Mouse (Mus musculus) heart, embryonic 13.5 days (tissue): ENCODE data around the gene Gm49336. TPM values are rescaled to one million over a fixed set of nuclear protein-coding genes. Genes with fewer than 3 reads are reported as not detected.

Experiments
- ATAC-seq: fragments of 200-750 bp; cut with Nextera tagmentation; 2 replicates; pipeline ENCODE4 v1.8.0; 2017; ENCODE audit warnings: moderate TSS enrichment; ENCODE audit not compliant: insufficient number of reproducible peaks, low FRiP score, low TSS enrichment; ENCODE audit errors: extremely low read depth
- H3K27ac ChIP-seq: fragments of 300-500 bp; sonication (generic); replicated peaks from 2 replicates; pipeline ENCODE4 v1.5.1; 2015; ENCODE audit warnings: moderate library complexity, mild to moderate bottlenecking, inconsistent platforms
- H3K27me3 ChIP-seq: fragments of 300-500 bp; sonication (generic); replicated peaks from 2 replicates; pipeline ENCODE4 v1.6.1; 2015; ENCODE audit warnings: mild to moderate bottlenecking, inconsistent platforms
- H3K36me3 ChIP-seq: fragments of 300-500 bp; sonication (generic); 2 replicates; pipeline ENCODE4 v1.6.1; 2015; ENCODE audit warnings: mild to moderate bottlenecking, inconsistent platforms
- H3K4me1 ChIP-seq: fragments of 300-500 bp; sonication (generic); 2 replicates; pipeline ENCODE4 v1.6.1; 2015; ENCODE audit warnings: inconsistent platforms
- H3K4me2 ChIP-seq: fragments of 300-500 bp; sonication (generic); 2 replicates; pipeline ENCODE4 v1.6.1; 2015; ENCODE audit warnings: inconsistent platforms, mild to moderate bottlenecking, moderate library complexity
- H3K4me3 ChIP-seq: fragments of 300-500 bp; sonication (generic); 2 replicates; pipeline ENCODE4 v1.5.1; 2015; ENCODE audit warnings: moderate library complexity, mild to moderate bottlenecking, inconsistent platforms
- H3K9ac ChIP-seq: fragments of 300-500 bp; sonication (generic); 2 replicates; pipeline ENCODE4 v1.6.1; 2015; ENCODE audit warnings: inconsistent platforms, mild to moderate bottlenecking, moderate library complexity
- H3K9me3 ChIP-seq: fragments of 300-500 bp; sonication (generic); 2 replicates; pipeline ENCODE4 v1.6.1; 2016; ENCODE audit warnings: inconsistent platforms
- WGBS: fragments of 180-500 bp; shearing (Covaris S2); methylation state at CpG from one replicate; pipeline ENCODE4 v1.1.7; 2015; ENCODE audit warnings: mixed read lengths; 5-methylcytosine and 5-hydroxymethylcytosine counted together
- polyA plus RNA-seq: library from polyadenylated mRNA; unstranded; fragments of >200 nt; fragmentation: Nextera tagmentation; extraction: Ambion mirVana; gene quantifications from 2 replicates; pipeline ENCODE4 v1.2.1, GENCODE M21; 2015

Gene Gm49336
- polyA plus RNA-seq, 1 experiment from 2014 or later, result 30.6 TPM

DNA sequence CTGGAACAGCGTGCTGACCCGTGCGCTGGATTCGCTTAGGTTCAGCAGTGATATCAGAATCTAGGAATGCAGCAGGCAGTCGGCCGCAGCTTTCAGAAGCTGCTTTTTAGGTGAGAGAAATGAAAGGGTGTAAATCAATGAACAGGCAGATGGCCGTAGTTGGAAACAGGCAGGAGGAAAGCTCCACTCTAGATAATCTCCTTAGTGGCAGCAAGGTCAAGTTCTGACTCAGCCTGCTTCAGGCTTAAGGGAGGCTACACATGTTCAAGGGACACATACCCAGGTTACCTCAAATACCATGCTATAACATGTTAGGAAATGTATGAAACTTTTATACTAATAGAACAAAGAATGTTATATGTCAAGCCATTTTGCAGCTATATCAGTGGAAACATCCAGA lies 11.0 kb upstream of the Gm49336 start:
- no peak for ATAC-seq
- H3K9me3 ChIP-seq, result no peaks in the 10 kb centered on the region
- H3K4me3 ChIP-seq, result no peak overlapping the region
- H3K4me1 ChIP-seq, result peaks cover 19% of the 10 kb centered on the region
- H3K36me3 ChIP-seq, result no peaks in the 10 kb centered on the region
- H3K27ac ChIP-seq, result no peak overlapping the region
- H3K27me3 ChIP-seq, result no peaks in the 10 kb centered on the region
- WGBS, result 30% methylated on average over 7 of the region's 7 CpGs
- H3K4me2 ChIP-seq, result no peak overlapping the region
- peak overlapping the region; percentile 8; the same call in 1 of the 2 replicates for H3K9ac ChIP-seq

DNA sequence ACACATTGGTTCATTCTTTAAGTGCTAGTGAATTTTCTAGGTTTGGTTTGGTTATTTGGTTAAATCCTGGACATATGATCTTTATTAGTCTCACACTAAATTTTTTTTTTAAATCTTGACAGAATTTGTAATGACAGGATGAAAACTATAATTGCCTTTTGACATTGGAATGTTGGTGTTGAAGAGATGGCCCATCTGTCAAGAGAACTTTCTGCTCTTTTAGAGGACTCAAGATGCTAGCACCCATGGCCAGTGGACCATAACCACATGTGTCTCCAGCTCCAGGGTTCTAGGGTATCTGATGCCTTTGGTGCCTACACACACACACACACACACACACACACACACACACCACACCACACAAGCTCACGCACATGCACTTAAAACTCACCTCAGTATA lies 6.5 kb upstream of the Gm49336 start:
- ATAC-seq, result no peak
- WGBS, result 87% methylated on average over 1 of the region's 1 CpGs

DNA sequence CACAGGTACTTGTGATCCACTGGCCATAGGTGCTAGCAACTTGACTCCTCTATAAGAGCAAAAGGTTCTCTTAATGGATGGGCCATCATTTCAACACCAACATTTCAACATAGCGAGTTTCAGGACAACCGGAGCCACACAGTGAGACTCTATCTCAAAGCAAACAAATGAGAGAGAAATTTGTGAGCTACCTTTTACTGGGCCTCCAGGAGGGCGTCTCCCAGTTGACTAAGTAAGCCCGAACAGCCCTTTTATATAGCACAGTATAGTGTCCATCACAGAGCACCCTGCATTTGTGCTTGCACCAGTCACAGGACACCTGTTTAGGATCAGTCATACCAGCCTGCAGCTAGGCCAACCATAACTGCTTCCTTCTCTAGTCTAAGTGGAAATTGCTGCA lies 5.8 kb upstream of the Gm49336 start:
- H3K4me3 ChIP-seq, result no peak overlapping the region
- H3K4me2 ChIP-seq, result no peak overlapping the region
- 64% methylated on average over 4 of the region's 4 CpGs for WGBS
- no peaks in the 10 kb centered on the region for H3K36me3 ChIP-seq
- no peak overlapping the region for H3K27ac ChIP-seq
- no peak for ATAC-seq
- no peaks in the 10 kb centered on the region for H3K27me3 ChIP-seq
- no peak overlapping the region for H3K9ac ChIP-seq
- no peaks in the 10 kb centered on the region for H3K9me3 ChIP-seq
- H3K4me1 ChIP-seq, result peaks cover 11% of the 10 kb centered on the region

More for the DNA sequence above, 6.5 kb upstream of the Gm49336 start:
- Histone ChIP-seq H3K27ac (no peak overlapping the region), H3K4me3 (no peak overlapping the region), H3K36me3 (no peaks in the 10 kb centered on the region), H3K9ac (no peak overlapping the region), H3K4me1 (peaks cover 10% of the 10 kb centered on the region), H3K9me3 (no peaks in the 10 kb centered on the region), H3K27me3 (no peaks in the 10 kb centered on the region), H3K4me2 (no peak overlapping the region)

DNA sequence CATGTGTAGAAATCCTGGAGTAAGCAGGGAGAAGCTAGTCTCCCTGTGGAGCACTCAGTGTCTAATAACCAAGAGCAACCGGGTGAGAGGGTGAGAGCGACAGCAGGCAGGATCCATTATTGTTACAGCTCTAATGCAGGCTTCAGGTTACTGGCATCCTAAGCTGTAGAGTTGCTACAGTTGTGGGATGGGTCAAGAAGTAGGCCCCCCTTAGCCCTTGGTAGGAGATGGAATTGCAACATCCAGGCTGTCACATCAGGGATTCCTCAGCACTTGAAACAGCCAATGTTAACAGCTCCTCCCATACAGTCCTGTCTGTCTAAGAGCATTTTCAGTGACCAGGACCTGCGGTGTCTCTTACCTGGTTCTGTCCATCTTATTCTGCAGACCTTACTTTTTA lies 5.0 kb upstream of the Gm49336 start:
- 29% methylated on average over 3 of the region's 3 CpGs for WGBS
- Histone ChIP-seq H3K36me3 (no peaks in the 10 kb centered on the region), H3K27ac (no peak overlapping the region), H3K4me3 (no peak overlapping the region), H3K9me3 (no peaks in the 10 kb centered on the region), H3K4me1 (peaks cover 11% of the 10 kb centered on the region), H3K4me2 (no peak overlapping the region), H3K9ac (no peak overlapping the region; the same call in 1 of the 2 replicates), H3K27me3 (no peaks in the 10 kb centered on the region)
- ATAC-seq, result no peak

DNA sequence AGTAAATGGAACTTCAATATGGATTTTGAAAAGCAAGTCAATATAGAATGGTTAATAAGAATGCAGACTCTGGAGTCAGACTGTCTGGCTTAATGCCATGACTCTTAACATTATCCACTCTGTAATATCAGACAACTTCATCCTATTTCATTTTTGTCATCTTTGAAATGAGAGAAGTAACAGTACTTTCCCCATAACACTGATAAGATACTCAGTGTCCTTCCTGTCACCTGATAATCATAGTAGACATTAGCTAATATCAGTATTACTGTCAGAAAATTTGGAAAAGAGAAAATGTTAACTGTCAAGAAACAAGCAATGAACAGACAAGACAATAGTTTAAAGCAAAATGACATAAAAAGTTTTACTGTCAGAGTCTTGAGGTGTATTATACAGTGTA lies 3.5 kb upstream of the Gm49336 start:
- H3K27me3 ChIP-seq, result no peaks in the 10 kb centered on the region
- no peak overlapping the region for H3K9ac ChIP-seq
- no peaks in the 10 kb centered on the region for H3K36me3 ChIP-seq
- H3K4me1 ChIP-seq, result peaks cover 19% of the 10 kb centered on the region
- no peak overlapping the region for H3K4me3 ChIP-seq
- no peak overlapping the region for H3K27ac ChIP-seq
- H3K4me2 ChIP-seq, result no peak overlapping the region
- no peaks in the 10 kb centered on the region for H3K9me3 ChIP-seq
- ATAC-seq, result no peak

DNA sequence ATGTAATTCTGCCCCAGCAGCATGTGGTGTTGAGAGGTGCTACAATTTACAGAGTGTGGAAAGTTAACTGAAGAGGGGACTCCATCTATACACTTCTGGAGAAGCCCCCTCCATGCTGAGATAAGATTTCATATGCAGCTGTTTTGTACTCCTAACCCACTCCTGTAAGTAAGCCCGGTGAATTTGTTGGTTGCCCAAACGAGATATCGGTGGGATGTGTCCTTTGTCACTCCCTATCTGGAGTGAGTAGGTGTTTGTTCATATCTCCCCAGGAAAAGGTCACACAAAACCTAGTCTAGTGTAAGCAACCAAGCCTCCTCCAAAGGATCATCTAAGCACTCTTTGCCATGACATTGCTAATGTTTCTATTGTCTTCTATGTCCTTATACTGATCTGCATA lies 2.2 kb upstream of the Gm49336 start:
- H3K9ac ChIP-seq, result no peak overlapping the region
- H3K4me1 ChIP-seq, result peaks cover 28% of the 10 kb centered on the region
- H3K27me3 ChIP-seq, result no peaks in the 10 kb centered on the region
- 73% methylated on average over 3 of the region's 3 CpGs for WGBS
- no peaks in the 10 kb centered on the region for H3K36me3 ChIP-seq
- no peak overlapping the region for H3K27ac ChIP-seq
- no peak overlapping the region for H3K4me3 ChIP-seq
- H3K4me2 ChIP-seq, result no peak overlapping the region
- H3K9me3 ChIP-seq, result no peaks in the 10 kb centered on the region
- ATAC-seq, result no peak

DNA sequence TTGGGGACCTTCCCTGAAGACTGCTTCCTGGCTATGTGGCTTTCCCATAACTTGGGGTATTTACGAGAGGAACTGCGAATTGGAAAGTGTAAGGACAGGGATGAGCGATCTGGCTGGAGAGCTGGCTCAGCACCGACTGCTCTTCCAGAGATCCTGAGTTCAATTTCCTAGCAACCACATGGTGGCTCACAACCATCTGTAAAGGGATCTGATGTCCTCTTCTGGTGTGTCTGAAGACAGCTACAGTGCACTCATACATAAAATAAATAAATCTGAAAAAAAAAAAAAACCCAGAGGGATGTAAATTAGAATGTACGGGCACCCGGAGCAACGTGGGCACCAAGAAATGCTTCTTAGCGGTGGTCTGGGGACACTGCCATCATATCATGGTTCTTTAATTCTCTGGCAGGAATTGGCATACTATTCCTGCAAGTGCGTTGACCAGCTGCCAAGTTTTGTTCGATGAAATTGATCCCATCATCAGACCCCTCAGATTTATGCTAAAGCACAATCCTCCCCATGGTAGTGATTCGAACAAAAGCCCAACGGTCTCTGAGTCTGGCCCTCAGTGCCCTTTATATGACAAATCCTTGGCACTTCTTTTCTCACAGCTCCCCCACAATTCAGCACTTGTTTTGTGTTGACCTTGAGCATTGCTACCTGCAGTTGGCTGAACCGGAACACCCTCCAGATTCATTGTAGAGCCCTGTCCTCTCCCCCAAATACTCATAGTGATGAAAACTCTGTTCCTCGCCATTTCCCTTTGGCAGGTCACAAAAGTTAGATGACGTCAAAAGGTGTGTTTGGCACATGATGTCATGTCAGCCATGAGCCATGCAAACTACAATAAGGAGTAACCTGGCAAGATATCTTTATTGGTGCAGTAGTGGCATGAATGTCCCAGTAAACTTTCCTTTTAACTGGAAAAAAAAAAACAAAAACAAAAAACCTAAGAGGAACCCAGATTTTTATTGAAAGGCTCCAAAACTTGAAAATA lies 995 bp upstream of the Gm49336 start:
- WGBS, result 22% methylated on average over 15 of the region's 15 CpGs
- no peaks in the 10 kb centered on the region for H3K9me3 ChIP-seq
- H3K4me3 ChIP-seq, result peak overlapping the region; percentile 74
- no peaks in the 10 kb centered on the region for H3K27me3 ChIP-seq
- peaks cover 28% of the 10 kb centered on the region for H3K4me1 ChIP-seq
- H3K9ac ChIP-seq, result peak overlapping the region; percentile 93
- H3K36me3 ChIP-seq, result 0 out of 2 replicates have a peak, but pooled peaks cover 5% of the 10 kb centered on the region
- H3K4me2 ChIP-seq, result peak overlapping the region; percentile 93
- no peak for ATAC-seq
- peak overlapping the region; percentile 90 for H3K27ac ChIP-seq

DNA sequence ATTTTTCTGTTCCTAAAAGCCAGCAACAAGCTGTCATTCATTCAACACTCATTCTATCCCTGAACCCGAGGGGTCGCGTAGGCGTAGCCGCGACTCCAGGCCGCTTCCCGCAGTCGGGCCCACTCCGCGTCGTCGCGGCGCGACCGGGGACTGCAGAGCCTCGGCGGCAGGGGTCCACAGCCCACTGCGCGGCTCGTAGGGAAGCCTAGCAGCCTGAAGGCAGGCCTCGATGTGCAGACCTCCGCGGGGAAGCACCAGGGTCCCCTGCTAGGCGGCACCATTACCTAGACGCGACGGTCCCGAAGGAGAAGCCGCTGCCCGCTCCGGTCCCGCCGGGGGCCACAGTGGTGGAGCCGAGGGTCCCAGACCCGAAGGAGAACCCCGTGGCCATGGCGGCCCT lies 428 bp downstream of the Gm49336 start:
- peak; percentile 48; the same call in 1 of the 2 replicates for ATAC-seq
- peaks cover 26% of the 10 kb centered on the region for H3K4me1 ChIP-seq
- peaks cover 5% of the 10 kb centered on the region; the same call in 1 of the 2 replicates for H3K36me3 ChIP-seq
- peak overlapping the region; percentile 93 for H3K4me2 ChIP-seq
- H3K27ac ChIP-seq, result peak overlapping the region; percentile 90
- under 1% methylated on average over 39 of the region's 39 CpGs for WGBS
- H3K4me3 ChIP-seq, result peak overlapping the region; percentile 74
- H3K27me3 ChIP-seq, result no peaks in the 10 kb centered on the region
- H3K9ac ChIP-seq, result peak overlapping the region; percentile 96
- H3K9me3 ChIP-seq, result no peaks in the 10 kb centered on the region

DNA sequence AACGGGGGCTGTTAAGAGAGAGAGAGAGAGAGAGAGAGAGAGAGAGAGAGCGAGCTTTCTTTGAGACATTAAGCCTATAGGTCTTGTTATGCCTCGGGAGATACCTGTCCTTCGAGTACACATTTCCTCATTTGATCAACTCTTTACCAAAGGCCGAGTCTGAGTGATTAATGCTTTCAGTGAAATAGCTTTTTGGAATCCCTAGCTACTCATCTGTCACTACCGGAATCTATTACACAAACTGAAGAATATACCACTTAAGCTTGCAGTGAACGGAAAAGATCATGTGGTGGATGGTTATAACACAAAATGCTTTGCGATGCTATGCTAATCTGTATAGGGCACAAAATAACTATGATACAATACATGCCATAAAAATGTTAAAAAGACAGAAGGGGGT lies 941 bp downstream of the Gm49336 start:
- H3K4me3 ChIP-seq, result peak overlapping the region; percentile 74
- no peak for ATAC-seq
- no peaks in the 10 kb centered on the region for H3K9me3 ChIP-seq
- H3K27ac ChIP-seq, result peak overlapping the region; percentile 90; the same call in 1 of the 2 replicates
- WGBS, result 11% methylated on average over 8 of the region's 8 CpGs
- peaks cover 9% of the 10 kb centered on the region for H3K36me3 ChIP-seq
- H3K27me3 ChIP-seq, result no peaks in the 10 kb centered on the region
- peak overlapping the region; percentile 96 for H3K9ac ChIP-seq
- peak overlapping the region; percentile 93 for H3K4me2 ChIP-seq
- peaks cover 26% of the 10 kb centered on the region for H3K4me1 ChIP-seq

DNA sequence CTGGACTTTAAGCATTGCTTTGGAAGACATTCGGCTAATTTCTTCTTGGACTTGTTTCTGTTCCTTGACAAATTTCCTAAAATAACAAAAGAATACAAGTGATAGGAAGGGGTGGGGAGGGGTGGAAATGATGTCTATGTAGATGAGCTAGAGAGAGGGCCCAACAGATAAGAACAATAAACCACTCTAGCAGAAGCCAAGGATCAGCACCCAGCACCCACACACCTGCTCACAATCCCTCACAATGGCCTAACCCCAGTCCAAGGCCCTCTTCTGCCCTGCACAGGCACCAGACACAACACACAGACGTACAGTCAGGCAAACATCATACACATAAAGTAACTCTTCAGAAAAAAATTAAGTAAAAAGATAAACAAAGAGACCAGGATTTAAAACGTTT lies 12.8 kb downstream of the Gm49336 start:
- no peak overlapping the region for H3K4me2 ChIP-seq
- no peaks in the 10 kb centered on the region; the same call in 1 of the 2 replicates for H3K4me1 ChIP-seq
- H3K27ac ChIP-seq, result no peak overlapping the region
- H3K9ac ChIP-seq, result no peak overlapping the region
- no peak overlapping the region for H3K4me3 ChIP-seq
- peaks cover 77% of the 10 kb centered on the region for H3K36me3 ChIP-seq
- no peak for ATAC-seq
- 78% methylated on average over 3 of the region's 3 CpGs for WGBS
- no peaks in the 10 kb centered on the region for H3K27me3 ChIP-seq
- H3K9me3 ChIP-seq, result no peaks in the 10 kb centered on the region

DNA sequence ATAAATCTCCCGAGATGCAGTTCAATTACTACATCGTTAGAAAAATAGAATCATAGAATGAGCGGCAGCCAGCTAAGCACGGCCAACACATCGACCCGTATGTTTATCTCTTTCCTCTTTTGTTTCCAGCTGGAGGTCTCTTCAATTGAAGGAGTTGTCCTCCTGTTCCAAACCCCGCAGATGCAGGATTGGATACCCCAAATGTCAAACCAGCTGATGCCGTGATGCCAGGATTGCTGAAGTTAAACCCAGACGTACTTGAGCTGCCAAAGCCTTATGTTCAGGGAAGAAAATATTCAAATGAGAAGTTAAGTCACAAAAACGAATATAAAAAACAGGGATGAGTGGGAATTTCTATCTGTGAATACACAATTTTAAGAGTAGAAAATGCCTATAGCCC lies 31.4 kb downstream of the Gm49336 start:
- H3K9me3 ChIP-seq, result no peaks in the 10 kb centered on the region
- H3K27me3 ChIP-seq, result no peaks in the 10 kb centered on the region
- H3K36me3 ChIP-seq, result peaks cover 55% of the 10 kb centered on the region
- H3K4me2 ChIP-seq, result no peak overlapping the region
- no peaks in the 10 kb centered on the region for H3K4me1 ChIP-seq
- no peak overlapping the region for H3K4me3 ChIP-seq
- H3K9ac ChIP-seq, result no peak overlapping the region
- 86% methylated on average over 10 of the region's 10 CpGs for WGBS
- ATAC-seq, result no peak
- H3K27ac ChIP-seq, result no peak overlapping the region

DNA sequence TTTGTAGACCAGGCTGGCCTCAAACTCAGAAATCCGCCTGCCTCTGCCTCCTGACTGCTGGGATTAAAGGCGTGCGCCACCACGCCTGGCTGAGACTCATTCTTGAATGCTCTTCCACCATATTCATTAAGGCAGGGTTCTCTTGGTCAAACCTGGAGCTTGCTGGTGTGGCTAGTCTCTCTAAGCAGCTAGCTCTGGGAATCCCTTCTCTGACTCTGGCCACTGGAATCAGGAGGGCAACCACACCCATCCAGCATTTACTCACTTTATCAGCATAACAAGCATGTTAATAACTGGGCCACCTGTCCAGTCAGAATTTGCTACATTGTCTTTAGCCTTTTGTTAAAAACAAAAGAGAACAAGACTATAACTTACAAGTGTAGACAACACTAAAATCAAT lies 33.7 kb downstream of the Gm49336 start:
- no peaks in the 10 kb centered on the region for H3K27me3 ChIP-seq
- no peak for ATAC-seq
- H3K4me3 ChIP-seq, result no peak overlapping the region
- H3K4me1 ChIP-seq, result no peaks in the 10 kb centered on the region
- H3K27ac ChIP-seq, result no peak overlapping the region
- H3K9ac ChIP-seq, result no peak overlapping the region
- H3K4me2 ChIP-seq, result no peak overlapping the region
- whole genome bisulfite sequencing, result 95% methylated on average over 4 of the region's 4 CpGs
- no peaks in the 10 kb centered on the region for H3K9me3 ChIP-seq
- H3K36me3 ChIP-seq, result peaks cover 49% of the 10 kb centered on the region
